Mouse (Mus musculus) olfactory bulb, adult 2 months (tissue): ENCODE measurements around the gene Pomgnt2.

Source experiments
- CTCF ChIP-seq: fragments of 200-500 bp; IDR thresholded peaks from 2 replicates; pipeline ENCODE4 v1.5.1; 2012; ENCODE audit warnings: low read depth, mild to moderate bottlenecking, low read length, moderate library complexity; ENCODE audit not compliant: insufficient read depth
- POLR2A ChIP-seq: fragments of 200-500 bp; IDR thresholded peaks from 2 replicates; pipeline ENCODE4 v1.6.1; 2012; ENCODE audit warnings: mild to moderate bottlenecking, low read depth, low read length, moderate library complexity; ENCODE audit not compliant: insufficient read depth

- TF ChIP-seq CTCF (no peak), POLR2A (no peak)
Measured at GRCm38 (mm10) chr9:121937944-121938355, 59.0 kb downstream of the Pomgnt2 start.
